Mouse (Mus musculus) spleen, postnatal 10 days (tissue): ENCODE measurements at regions not wholly inside any gene's neighbourhood (a gene's known extent, or its start where the extent isn't known, plus 50 kb on each side); places are given as distances from the start of the nearest gene placed in this dataset.

Source experiments
- DNase-seq, 2 experiments: peaks; one replicate each; pipeline ENCODE4 v3.0.0; 2021 to 2022; ENCODE audit warnings: low spot score in 2 of 2

DNA sequence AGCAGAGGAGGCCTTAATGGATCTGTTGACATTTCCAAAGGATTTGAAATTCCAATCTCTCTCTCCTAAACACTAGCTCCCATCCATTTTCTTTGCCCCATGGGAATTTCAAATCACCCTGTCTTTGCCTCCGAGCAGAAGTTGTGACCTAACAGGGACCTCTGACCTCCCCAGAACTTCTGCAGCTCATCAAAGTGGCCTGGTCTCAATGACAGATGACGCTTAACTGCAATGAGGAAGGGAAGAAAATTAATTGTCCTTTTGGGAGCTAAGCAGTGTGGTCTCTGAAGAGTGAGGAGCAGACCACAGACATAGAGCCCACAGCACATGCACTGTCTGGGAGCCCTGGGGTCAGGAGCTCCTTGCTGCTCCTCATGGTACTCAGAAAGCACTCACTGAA, 155.3 kb downstream of the Tox3 start:
- DNase-seq = no peak

DNA sequence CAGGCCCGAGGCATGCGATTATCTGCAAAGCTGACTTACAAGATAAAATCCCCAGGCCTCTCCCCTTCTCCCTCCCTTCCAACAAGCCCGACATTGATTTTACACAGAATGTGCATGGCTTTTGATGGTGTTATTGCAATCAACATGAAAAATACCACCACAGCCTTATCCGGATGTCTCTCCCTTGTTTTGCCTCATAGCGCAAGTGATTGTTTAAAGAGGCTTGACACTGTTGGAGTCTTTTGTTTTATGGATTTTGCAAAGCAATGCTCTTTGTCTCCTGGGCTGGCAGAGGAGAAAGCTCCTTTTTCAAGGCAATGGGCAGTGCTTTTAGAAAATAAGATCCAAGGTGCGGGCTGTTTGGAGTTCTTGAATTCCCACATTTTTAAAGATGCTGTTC, 165.3 kb downstream of the Tox3 start:
- DNase-seq = no peak

- no peak for DNase-seq
Observed at GRCm38 (mm10) chr8:90176771-90177170, 171.4 kb downstream of the Tox3 start.

DNA sequence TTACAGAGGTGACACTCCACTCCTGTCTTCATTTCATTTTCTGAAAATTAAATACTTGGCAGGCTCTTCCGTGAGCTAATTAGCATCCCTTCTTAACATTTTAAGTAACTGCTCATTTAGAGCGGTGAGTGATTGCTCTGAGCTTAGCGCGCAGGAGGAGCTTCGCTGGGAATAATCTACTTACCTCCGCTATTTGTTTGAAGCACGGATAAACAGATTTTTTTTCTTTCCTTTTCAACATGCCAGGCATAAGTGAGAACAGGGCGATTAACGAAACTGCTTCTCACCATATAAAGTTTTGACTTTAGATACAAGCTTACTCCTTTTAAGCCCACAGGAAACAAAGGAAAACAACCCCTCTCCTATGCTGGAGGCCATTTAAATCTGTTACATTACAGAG, 171.8 kb downstream of the Tox3 start:
- no peak for DNase-seq

DNA sequence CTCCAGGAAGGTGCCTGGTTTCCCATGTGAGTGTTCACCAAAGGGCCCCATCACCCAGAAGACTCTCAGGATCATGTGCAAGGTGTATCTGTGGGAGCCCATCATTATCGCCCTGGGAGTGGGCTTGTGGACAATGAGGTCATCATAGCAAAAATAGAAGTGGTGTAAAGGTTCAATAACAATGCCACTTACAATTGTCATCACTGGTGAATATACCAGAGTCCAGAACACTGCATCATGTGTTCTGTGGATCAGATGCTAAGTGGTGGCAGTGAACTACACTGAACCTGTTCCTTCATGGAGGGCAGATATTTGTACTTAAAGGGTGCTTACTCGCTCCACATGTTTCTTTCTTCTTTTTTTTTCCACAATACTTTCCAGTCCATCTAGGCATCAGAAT, 181.5 kb downstream of the Tox3 start:
- no peak for DNase-seq

GRCm38 (mm10) chr8:90151477-90151876, 196.7 kb downstream of the Tox3 start:
- no peak for DNase-seq

DNA sequence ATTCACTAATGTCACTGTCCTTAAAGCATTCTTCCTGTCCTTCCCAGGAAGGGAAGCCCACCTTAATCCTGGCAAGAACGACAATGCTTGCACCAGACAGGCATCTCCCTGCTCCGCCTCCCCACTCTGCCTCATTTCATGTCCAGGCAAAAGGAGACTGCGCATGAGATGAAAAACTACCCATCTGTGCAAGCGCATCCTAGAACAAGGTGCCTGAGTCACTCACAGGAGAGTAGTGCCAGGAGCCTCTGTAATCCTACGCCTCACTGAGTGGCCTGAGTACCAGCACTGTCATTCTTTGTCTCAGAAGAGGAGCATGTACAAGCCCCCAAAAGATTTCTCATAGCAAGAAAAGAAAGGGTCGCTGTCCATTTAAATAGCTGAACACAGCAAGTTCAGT, 198.2 kb downstream of the Tox3 start:
- no peak for DNase-seq

DNA sequence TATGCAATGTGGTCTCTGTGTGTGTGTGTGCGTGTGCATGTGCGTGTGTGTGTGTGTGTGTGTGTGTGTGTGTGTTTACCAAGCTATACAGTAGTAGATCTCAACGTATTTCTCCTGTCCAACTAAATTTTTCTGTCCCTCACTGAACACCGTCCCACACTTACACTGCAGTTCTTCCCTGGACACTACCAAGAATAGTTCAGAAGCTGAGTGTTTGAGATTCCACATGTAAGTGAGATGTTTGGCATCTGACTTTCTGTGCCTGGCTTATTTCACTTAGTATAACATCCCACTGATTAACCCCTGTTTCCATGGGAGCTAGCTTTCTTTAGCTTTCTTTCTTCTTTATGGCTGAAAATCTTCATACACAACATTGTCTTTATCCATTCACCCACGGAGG, 213.5 kb downstream of the Tox3 start:
- DNase-seq = no peak

GRCm38 (mm10) chr8:90130704-90131267, 217.4 kb downstream of the Tox3 start:
- no peak for DNase-seq

- DNase-seq = no peak
Observed at GRCm38 (mm10) chr8:90125426-90125825, 222.7 kb downstream of the Tox3 start.

- no peak for DNase-seq
Observed at GRCm38 (mm10) chr8:90123101-90123500, 225.0 kb downstream of the Tox3 start.

DNA sequence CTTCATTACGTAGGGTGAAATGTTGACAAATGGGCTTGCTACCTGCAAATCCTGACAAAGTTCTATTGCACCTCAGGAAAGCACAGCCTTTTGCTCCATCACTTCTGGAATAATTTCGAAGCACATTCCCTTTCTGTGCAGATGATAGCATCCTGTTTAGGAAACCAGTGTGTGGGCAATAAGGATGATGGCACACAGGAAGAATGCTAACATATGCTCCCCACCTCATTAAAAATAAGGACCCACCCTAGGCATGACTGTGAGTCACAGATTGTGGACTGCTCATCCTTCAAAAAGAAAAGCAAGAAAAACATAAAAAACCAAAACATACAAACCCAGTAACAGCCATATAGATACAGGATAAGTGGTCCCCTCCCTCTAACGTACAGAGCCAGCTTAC, 226.2 kb downstream of the Tox3 start:
- no peak for DNase-seq

GRCm38 (mm10) chr8:90121017-90121416, 227.1 kb downstream of the Tox3 start:
- DNase-seq = no peak

- DNase-seq = no peak
Observed at GRCm38 (mm10) chr8:90115436-90115835, 232.7 kb downstream of the Tox3 start.

DNA sequence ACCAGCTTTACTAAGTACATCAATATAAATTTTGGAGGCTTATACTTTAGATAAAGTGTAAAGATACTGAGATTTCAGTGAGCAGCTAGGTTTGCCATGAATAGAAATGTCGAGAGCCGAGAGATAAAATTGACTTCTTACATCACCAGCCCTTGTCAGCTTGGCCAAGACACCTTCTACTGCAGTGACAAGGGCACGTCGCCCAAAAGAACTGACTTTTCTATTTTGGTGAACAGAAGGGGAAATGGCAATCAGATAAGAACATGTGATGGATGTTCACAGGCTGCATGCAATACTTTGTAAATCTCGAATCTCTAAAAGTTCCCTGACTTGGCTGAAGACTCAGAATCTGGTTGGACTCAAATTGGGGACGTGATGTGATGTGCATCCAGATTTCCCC, 247.6 kb downstream of the Tox3 start:
- DNase-seq = no peak

DNA sequence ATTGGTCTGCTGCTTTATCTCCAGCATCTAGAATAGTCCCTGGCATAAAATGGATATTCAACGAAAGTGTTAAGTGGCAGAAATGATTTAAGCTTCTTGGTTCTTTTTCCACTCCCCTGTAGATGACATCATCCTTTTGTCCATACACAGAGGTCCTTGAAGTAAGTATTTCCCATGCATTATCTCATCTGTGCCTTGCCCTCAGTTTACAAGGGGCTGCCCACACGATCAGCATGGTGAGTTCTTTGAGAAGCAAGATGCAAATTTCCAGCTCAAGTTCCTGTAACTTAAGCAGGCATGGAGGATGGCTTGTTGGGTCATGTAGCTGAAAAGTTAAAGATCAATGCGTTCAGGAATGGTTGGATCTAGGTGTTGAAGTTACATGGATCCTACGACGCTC, 265.5 kb downstream of the Tox3 start:
- no peak for DNase-seq

DNA sequence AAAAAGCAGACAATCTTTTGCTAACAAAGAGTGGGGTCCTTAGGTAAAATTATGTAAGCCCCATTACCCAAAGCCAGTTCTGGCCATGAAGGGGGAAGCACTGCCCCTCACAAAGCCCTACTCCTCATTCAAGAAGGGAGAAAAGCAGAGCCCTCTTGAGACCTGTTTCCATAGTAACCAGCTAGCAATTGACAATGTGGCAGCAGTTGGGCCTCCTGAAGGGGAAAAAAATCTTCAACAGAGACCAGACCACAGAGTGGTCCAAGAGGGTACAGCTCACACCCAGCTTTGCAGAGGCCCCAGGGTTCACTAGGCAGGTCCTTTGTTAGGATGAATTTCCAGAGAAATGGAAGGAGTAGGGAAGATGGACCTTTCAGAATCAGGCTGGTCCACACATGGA, 271.8 kb downstream of the Tox3 start:
- DNase-seq = no peak

GRCm38 (mm10) chr8:90075796-90076195, 272.3 kb downstream of the Tox3 start:
- no peak for DNase-seq

- no peak for DNase-seq
Observed at GRCm38 (mm10) chr8:90070006-90070405, 278.1 kb downstream of the Tox3 start.

- no peak for DNase-seq
Observed at GRCm38 (mm10) chr8:90069411-90069993, 278.6 kb downstream of the Tox3 start.

DNA sequence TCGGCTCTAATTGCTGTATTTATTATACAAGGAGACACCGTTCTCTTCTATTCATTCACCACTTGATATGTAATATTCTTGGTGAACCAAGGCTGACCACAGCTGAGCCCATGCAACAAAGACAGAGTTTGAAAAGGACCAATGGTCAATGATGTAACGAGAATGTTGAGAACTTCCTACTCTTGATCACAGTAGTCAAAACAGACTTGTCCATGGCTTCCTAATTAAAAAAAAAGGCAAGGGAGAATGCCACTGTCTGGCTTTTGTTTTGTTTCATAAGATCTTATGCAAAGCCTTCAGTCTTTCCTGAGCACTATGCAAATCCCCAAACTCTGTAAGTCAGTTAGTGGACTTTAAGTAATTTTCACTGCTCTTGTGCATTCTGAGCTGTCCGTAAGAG, 279.7 kb downstream of the Tox3 start:
- no peak for DNase-seq

DNA sequence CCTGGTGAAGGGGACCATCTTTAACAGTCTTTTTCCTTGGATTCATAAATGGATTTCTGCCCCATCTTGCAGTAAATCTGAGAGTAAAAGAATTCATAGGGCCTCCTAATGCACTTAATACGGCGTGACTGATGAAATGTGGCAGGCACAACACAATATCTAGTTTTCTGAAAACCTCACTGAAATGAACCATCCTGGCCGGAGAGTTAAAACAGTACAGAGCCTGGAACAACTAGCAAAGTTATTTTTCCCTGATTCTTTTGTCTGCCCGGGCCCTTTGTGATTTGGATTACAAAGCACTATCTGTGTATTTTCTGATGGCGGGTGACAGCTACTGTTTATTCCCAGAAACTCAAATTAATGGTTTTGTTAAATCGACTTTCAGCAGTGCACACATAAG, 283.8 kb downstream of the Tox3 start:
- DNase-seq = no peak

- no peak for DNase-seq
Observed at GRCm38 (mm10) chr8:90063291-90063690, 284.9 kb downstream of the Tox3 start.

DNA sequence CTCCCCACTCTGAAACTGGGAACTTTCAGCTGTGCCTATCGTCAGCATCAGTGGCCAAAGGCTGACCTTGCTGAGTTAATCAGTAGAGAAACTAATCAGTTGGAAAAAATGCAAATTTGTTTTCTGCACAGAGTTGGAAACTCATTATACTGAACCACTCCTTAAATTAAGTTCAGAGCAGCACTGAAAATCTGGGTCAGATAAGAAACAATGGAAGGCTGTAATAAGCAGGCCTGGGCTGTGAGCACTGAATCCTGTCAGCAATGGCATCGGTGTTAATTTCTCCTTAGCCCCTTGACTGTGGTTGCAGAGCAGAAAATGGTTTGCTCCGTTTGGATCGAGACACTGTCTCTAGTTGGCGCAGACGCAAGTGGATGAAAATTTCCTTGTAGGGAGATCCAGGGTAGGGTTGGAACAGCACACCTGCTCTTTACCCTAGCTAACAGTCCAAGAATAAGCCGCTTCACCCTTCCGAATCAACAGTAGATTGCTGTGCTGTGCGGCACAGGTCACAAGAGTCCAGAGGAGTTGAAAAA, 289.4 kb downstream of the Tox3 start:
- no peak for DNase-seq
